Mouse (Mus musculus) heart, adult 8-10 months (tissue): ENCODE measurements around the gene Prox2. TPM values are rescaled to one million over a fixed set of nuclear protein-coding genes. Genes with fewer than 3 reads are reported as not detected.
"Not testable (repeated sequence)": the region's sequence is repeated elsewhere in the genome, so short reads cannot be mapped to it uniquely, and the experiment has no call there.

Experiments
- DNase-seq: peaks from one replicate; pipeline ENCODE4 v3.0.0; 2022; ENCODE audit warnings: low spot score
- total RNA-seq, 4 experiments: library from RNA; stranded (reverse); gene quantifications; 2 replicates each; pipeline ENCODE4 v1.2.4; 2022

The Prox2 gene
- 1 to 10 TPM; 1.1 to 3.0 (median 1.8) TPM for total RNA-seq

DNA sequence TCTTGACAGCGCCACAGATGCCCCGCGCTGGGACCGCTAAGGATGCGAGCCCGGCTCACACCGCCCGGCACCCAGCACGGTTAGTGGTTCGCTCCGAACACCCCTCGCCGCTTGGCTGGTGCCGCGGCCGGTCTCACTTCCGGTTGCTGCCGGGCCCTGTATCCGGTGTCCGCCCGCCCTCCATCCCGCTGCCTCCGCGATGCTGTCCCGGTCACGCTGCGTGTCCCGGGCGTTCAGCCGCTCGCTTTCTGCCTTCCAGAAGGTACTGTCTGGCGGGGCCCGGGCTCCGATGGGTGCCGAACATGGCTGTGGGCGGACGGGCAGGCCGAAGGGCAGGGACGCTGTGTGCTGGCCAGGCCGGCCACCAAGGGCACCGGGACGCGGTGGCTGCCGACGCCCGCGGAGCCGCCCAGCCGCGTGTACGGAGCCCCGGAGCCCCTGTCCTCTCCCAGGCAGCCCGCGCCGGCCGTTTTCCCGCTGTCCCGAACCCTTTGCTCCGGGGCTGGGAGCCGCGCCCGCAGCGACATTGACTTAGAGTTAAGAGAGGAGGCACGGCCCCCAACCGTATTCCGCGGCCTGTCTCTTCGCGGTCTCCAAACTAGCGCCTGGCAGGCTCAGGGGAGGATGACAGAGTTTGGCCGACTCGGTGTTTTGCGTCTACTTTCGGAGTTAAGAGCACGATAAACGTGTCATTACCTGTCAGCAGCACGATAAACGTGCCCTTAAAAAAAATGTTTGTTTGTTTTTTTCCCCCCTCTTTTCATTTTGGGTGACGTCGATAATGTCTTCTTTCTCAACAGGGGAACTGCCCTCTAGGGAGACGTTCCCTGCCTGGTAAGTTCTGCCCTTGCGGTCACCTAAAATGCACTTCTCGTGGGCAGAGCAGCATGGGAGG lies at the start of gene Prox2, which contains the start of gene Dlst:
Prox2 (minus strand) TSS at position 62 of the 895 bp plus-strand sequence.
Dlst (plus strand) TSS at position 136 of the 895 bp plus-strand sequence.
- peak; percentile 88 for DNase-seq

DNA sequence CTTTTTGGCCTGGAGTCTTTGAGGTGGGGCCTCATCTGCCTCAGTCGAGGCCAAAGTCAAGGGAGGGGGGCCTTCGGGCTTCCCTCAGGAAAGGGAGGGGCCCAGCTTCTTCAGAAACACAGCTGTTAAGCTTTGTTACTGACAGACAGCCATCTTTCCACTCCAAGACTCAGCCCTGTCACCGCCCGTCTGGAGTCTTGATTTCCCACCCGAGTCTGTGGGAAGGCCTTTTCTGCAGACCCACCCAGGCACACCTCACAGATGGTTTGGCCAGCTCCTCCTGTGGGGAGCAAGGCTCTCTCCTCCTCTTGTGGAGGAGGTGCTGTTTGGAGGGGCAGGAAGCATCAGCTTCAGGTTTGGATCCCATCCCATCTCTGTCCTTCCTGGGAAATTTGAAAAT lies 49.0 kb upstream of the Prox2 start:
- DNase-seq = peak; percentile 75

DNA sequence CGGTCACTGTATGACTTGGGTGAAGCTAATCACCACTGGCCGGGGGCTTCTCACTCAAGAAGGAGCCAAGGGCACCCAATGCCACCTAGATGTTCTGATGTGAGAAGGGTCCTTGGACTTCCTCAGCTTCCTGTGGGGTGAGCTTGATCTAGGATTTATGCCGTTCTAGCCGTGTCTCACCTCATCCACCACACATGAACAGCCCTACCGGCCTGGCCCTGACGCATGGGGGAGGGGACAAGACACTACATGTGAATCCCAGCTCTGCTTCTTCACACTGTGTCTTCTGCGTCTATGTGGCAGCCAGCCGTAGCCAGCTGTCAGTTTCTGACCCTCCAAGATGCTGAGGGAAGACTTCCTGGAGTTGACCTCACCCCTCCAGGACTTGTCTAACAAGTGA lies 48.2 kb upstream of the Prox2 start:
- no peak for DNase-seq

DNA sequence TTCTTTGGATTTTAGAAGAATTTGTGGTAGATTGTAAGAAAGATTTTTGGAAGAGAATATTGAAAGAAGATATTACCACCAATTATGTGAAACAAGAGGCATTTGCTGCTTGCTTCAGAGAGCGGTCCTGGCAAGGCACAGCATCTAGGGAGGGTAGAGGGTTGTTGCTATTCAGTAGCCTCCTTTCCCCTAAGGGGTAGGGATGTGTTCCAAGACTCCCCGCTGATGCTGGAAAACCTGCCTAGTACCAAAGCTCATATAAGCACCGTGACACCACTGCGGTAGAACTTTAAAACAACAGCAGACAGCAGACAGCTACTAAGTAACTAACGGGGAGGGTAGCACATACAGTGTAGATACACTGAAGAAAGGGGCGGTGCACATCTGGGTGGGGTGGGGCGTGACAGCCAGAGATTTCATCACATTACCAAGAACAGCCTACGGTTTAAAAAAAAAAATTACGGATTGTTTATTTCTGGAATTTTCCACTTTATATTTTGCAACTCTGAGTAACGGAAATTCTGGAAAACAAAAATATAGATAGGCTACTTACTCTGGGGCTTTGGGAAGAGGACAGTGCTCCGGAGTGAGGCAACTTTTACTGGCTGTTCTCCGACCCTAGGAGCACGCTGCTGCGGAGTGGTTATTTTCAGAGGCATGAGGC lies 47.4 kb upstream of the Prox2 start:
- DNase-seq = no peak

DNA sequence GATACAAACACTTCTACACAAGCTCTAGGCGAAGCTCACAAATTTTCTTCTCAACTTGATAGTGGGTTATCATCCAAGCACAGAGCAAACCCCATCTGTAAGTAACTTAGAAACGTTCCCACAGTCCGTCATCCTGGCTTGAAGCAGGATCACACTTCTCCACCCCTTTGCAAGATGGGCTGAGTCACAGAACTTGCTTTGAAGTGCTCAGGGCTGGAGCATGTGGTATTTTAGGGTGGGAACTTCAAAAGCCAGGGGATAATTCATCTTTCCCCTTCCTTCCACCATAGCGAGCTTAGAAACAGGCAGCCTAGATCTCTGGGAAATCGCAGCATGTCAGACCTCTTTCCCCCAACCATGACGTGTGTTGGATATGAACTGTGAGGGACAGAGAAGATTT lies 45.8 kb upstream of the Prox2 start:
- DNase-seq = no peak

DNA sequence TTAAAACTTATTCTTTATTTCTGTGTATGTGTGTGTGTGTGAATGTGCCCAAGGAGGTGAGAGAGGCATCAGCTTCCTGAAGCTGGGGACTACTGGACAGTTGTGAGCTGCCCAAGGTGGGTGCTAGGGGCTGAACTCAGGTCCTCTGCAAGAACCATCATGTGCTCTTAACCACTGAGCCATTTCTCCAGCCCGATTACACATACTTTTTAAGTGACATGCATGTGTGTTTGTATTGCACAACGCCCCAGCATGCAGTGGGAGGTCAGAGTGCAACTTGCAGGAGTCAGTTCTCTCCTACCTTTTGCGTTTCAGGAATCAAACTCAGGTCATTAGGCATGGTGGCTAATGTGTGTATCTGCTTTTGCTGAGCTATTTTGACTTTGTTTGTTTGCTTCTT lies 42.5 kb upstream of the Prox2 start:
- DNase-seq = no peak

DNA sequence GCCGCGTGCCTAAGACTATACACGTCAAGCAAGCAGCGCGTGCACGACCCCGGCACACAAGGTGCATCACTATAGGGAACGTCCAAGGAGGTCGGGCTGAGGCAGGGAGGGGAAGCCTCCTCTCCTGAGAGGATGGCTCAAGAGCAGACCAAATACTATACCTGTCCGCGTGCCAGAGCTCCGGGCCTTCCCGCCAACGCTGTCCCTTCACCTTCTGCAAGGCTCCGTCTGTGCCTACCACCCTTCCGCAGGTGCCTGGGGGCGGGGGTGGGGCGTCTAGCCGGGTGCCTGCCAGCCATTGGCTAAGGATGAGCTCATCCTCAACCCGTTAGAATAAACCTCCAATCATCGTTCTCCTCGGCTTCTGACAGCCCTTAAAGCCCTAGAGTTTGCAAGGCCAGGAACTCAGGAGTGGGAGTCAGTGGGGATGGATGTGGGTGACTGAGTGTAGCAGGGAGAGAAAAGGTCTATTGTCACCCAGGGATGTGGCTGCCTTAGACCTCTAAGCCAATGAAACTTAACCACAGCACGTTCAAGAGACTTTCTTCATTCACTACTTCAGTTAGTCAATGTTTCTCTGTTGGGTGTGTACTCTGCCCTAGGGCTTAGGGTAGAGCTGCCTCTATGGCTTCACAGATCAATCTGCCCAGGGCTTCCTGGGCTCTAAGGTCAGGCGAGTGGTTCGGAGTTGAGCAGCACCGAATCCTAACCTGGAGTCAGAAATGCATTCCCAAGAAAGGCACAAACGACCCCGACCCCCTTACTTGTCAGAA lies 40.6 kb upstream of the Prox2 start, which contains the start of gene Rps6kl1:
Rps6kl1 (minus strand) TSS at position 263 of the 773 bp plus-strand sequence.
- DNase-seq = no peak

DNA sequence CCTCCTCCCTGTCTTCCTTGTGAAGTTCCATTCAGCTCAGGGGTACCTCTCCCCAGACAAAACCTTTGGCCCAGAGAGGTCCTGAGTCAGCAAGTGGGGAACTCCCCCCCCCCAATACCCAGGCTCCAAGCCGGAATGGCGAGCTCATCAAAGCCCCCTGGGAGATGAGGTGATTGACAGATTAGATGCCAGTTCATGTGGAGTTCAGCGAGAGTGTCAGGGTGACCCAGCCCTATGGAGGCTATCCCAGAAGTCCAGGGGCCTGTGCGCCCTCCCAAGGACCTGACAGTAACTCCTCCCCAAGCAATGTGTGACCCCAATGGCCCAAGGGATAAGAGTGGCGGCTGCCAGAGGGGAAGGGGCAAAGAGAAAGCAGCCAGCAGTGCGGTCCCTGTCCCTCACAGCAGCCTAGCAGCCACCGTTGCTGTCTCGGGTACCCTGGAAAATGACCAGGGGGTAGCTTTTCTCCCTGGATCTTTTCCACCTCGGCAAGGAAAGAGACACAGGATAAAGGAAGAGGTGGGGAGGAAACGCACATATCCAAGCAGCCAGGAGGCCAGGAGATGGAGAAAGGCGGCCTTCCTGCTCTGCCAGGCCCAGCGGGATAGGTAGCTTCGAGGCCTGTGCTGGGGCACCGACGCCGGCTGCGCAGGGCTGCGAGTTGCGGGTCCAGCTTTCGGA lies 39.9 kb upstream of the Prox2 start:
- no peak for DNase-seq

DNA sequence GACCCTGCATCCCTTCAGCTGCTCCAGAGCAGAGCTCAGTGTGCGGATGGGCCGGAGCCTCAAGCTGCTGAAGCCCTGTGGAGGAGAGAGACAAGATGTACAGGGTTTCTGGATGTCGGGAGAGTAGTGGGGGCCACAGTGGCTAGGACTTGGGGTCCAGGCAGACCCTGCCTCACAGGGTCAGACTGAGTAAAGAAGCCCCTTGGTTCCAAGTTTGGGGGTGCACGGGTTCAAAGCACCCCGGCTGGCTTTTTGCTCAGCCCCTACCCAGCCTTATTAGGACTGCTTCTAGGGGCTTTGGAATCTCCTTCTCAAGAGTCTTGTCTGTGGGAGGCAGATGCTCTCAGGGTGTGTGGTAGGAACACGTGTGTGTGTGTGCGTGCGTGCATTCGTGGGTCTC lies 36.3 kb upstream of the Prox2 start:
- DNase-seq = no peak

DNA sequence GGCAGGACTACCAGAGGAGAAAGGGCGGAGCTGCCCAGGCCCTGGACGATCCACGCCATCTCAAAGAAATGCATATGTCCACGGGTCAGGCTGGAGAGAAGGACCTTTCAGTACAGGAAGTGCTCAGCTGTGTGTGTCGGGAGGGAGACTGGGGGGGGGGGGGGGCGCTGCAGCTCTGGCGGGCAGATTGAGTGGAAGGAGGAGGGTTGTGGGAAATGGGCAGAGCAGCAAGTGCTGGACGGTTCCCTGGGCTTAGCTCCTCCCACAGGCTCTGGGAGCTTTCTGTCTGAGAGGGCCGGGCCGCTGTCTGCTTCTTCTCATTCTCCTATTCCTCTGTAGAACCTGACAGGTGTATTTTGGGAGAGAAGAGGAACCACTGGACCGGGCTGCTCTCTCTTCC lies 35.8 kb upstream of the Prox2 start:
- no peak for DNase-seq

DNA sequence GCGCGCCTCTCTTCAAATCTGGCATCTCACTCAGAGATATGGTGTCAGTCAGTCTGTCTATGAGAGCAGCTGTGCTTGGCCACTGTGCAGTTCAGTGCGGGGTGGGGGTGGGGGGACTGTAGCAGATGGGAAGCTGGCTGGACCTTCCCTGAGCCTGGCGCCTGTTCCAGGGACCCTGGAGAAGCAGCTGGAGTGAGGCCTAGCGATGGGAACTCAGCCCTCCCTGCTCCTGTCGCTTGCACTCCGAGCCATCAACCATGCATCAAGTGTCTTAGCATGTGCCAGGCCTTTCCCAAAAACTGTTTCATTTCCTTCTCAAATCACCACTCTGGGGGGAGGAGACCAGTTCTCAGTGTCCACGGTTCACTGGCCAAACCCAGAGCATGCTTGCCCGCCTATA lies 35.1 kb upstream of the Prox2 start:
- peak; percentile 55 for DNase-seq

DNA sequence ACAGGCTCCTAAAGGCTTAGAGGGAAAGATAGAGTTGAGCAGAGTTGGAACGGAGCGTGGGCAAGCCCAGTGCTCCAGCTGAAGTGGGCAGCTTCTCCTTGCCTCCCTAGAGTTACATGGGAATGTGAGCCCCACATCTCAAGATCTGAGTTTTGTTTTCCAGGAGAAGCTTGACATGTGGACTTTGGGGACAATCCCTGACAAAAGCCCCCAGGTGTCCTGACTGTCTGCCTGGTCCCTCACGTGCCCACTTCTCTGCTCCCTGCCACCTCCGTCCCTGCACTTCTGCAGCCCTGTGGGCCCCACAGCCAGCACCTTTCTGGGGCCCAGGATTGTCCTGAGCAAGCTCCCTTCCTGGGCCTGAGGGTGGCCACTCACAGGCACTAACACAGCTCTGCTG lies 34.3 kb upstream of the Prox2 start:
- DNase-seq = no peak

DNA sequence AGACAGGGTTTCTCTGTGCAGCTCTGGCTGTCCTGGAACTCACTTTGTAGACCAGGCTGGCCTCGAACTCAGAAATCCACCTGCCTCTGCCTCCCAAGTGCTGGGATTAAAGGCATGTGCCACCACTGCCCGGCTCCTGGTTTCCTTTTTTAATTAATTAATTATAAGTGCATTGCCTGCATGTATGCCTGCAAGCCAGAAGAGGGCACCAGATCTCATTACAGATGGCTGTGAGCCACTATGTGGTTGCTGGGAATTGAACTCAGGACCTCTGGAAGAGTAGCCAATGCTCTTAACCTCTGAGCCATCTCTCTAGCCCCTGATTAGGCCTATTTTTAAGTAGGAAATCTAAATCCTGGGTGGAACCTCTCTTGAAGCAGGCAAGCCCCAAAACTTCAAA lies 33.7 kb upstream of the Prox2 start:
- DNase-seq = not testable (repeated sequence)

DNA sequence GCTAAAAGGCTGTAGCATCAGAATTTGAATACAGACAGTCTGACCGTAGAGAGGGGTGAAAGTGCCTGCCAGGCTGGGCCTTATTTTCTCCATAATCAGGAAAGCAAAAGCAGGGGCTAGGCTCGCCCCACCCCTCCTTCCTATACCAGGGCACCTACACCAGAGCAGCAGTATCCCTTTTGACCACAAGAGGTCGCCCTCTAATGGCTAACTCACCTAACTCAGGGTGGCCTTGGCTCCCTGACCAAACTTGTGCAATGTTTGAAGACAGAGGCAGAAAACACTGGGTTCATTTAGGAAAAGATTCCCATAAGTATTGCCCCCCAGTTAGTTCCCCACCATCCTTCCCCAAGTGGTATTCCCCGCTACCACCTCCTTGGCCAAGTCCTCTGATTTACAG lies 32.2 kb upstream of the Prox2 start:
- peak; percentile 87 for DNase-seq

DNA sequence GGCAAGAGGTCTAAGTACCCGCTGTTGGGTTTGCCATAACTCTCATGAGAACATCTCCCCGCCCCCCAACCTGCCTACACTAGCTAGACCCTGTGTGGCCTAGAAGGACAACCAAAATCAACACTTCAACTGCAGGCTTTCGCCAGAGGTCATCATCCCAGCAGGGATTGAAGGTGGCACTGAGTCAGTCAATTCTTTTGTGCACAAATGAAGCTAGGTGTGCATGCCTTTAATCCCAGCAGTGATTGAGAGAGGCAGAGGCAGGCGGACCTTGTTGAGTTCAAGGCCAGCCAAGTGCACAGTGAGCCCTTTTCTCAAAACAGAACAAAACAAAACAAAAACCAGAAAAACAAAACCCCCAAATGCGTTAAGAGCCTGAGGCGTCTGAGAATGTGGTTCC lies 30.5 kb upstream of the Prox2 start:
- DNase-seq = no peak

DNA sequence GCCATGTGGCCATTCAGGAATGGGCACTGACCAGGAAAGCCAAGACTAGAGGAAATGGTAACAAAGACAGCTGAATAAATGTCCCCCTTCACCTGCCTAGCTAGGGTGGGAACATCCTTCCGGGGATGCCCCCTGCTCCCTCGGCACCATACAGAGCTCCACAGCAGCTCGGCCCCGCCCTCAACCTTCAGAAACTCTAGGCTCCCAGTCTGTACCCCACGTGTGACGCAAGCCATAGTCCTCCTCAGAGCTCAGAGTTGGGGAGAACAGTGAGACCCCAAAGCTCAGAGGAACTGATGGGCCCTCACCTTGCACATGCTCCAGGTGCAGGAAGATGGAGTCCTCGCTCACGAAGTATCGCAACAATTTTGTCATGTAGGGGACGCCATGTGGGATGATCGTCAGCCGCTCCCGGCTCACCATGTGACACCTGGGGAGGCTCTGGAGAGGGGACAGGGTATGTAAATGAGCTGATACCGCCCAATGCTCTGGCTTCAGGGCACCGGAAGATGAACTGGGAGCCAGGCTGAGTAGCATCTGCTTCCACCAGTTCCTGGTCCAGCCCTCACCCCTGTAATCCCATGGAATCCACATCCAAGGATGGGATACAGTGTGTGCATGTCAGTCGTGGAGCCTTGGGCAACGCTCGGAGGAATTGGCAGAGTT lies 29.6 kb upstream of the Prox2 start:
- no peak for DNase-seq

DNA sequence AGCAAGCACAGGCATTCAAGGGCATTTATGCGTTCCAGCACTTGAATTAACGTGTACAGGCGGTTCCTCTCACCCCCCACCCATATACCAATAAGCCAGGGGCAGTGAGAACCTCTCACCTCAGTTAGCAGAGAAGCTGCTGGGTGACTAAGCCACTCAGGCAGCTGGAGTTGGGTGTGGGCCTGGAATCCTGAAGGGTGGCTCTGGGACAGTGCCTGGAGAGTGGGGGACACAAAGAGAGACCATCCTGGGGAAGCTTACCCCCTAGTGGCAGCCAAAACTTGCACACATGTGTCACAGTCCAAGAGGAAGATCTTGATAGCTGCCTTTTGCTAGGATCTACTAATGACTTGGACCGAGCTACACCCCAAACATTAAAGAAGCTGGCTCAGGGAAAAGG lies 26.1 kb upstream of the Prox2 start:
- DNase-seq = no peak

DNA sequence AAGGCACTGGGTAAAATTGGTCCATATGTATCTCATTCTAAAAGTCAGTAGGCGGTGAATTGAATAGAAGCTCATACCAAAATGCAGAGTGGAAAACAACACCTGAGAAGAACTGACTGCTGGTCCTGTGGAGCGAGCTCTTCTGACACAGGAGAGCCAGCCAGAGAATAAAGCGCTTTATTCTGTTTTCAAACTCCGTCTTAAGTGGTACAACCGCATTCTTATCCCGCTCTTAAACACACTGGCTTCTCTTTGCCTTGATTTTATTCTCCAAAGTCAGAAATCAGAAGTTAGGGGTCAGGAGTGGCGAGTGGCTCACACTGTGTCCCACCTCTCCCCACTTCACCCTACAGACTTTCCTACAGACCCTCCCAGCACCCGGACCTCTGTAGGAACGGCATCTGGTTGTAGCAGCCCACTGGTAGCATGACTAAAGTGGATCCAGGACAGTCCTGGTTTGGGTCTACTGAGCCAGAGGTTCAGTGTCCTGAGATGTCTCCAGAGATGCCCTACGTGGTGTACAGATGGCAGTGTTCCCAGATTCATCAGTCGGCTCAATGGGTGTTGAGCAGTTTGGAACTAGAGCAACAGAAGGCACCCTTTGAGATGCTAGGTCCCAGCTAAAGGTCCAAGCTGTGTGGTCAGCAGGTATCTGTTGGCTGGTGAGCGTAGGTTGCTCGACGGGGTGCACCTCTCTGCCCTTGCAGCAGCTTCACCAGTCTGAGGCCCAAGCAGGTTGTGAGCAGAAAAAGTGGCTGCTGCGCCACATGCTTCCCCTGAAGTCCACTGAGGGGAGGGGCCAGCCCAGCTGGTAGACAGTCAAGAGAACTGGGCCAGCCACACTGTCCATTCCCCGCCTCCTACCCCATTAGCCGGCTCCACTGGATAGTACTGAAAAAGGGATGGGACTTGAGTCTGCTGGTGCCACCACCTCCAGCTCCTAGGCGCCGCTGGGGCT lies 25.2 kb upstream of the Prox2 start:
- DNase-seq = no peak

DNA sequence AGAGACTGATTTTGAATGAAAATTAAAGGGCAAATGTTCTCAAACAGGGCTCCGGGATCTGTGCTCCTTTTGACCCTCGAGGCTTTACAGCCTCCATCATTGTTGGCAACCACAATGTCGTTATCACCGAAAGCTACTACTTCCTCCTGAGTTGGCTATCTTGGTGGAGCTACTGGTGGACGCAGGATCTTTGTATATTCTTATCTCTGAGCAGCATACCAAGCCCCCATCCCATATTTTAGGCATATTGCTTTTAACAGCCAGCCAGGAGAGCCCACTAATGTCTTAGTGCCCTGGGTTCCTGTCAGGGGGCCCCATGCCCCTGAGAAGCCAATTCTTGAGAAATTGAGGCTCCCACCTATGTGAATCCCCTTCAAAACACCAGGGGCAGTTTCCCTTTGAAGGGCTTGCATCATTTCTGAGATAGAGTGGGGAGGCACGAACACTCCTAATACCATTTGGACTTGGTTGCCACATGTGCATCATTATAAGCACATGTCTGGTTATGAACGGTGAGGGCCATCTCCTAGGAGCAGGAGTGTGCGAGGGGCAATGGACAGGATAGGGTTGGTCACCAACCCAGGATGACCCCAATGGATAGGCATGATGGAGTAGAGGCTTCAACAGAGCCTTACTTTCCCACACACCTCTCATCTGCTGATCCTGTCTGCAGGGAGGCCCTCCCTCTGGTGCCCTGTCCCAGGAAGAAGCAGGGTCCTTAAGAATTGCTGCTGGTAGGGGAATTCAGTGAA lies 23.7 kb upstream of the Prox2 start:
- no peak for DNase-seq
